Mouse (Mus musculus) liver, adult 2 months (tissue): ENCODE measurements around the gene Fap.

Experiments used
- CTCF ChIP-seq: fragments of 200-500 bp; IDR thresholded peaks from 2 replicates; pipeline ENCODE4 v1.5.1; 2011; ENCODE audit warnings: low read depth, low read length, control low read depth
- POLR2A ChIP-seq: fragments of 200-500 bp; IDR thresholded peaks from 2 replicates; pipeline ENCODE4 v1.6.1; 2011; ENCODE audit warnings: low read length, control low read depth; ENCODE audit not compliant: insufficient read depth; ENCODE audit errors: extremely low read depth

DNA sequence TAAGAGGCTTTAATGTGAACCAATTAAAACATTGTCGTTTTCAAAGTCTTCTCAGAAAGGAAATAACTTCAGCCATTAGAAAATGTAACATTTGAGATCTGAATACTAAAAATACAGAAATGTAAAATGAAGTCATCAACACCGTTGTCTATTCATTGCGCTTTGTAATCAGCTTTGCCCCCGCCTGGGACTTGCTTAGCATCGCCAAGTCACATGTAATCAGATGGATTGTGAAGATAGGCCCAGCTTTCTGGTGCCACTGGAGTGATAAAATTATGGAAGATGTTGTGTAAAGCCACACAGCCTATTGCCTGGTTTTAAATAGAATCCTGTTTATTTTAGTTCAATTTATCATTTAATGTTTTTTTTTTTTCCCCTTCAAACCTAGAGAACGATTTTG lies 84.0 kb downstream of the Fap start:
- TF ChIP-seq POLR2A (no peak), CTCF (no peak)
